In genomic region chr10:95191151-95191655, GRCm38 (mm10) we compare ENCODE assay signal across 17 mouse cellular contexts.
DNase-seq lines count a peak whose midpoint lies in the region; ATAC-seq and TF ChIP-seq lines count a peak whose summit lies in the region.
"Had no signal": no experiment of that assay in that cellular context is flagged by ENCODE, and none has a peak within 500 bp of the region (broad histone marks: within the 10 kb centered on the region; RNA-seq: fewer than 3 reads in every experiment).

No protein-coding gene starts in this region.

- H3K4me1 ChIP-seq in heart, adult 2 months (ENCODE audit: control insufficient read depth, insufficient read depth, low read length) = peaks cover 23% of the 10 kb centered on the region
- peaks cover 16% of the 10 kb centered on the region in 2 experiments for H3K4me1 ChIP-seq in heart, embryonic 14.5 days (ENCODE audit: control insufficient read depth in 2 of 2, insufficient read depth in 2 of 2, low read length in 2 of 2)
- H3K4me1 ChIP-seq in hindbrain, postnatal 0 days (ENCODE audit: insufficient read depth, low read length) = no peaks in the 10 kb centered on the region
- H3K4me1 ChIP-seq: forebrain, embryonic 12.5 days had no signal

- intact Hi-C loops in heart, adult 2 months (cut with DNase I) = loop anchor here (5.0 kb wide), 2 partner anchors 44 to 206 kb away; no protein-coding TSS in a partner anchor
- intact Hi-C loops in heart, postnatal 36 days (cut with DNase I) = no loop called here

- no peaks in the 10 kb centered on the region; the same call in 1 of the 2 replicates for H3K36me3 ChIP-seq in heart, adult 2 months (ENCODE audit: control insufficient read depth, insufficient read depth, low read length)
- H3K36me3 ChIP-seq in heart, embryonic 14.5 days (ENCODE audit: control insufficient read depth, insufficient read depth, low read length) = no peaks in the 10 kb centered on the region
- no peaks in the 10 kb centered on the region for H3K36me3 ChIP-seq in hindbrain, postnatal 0 days (ENCODE audit: insufficient read depth, low read length)
- H3K36me3 ChIP-seq: forebrain, embryonic 12.5 days; midbrain, embryonic 15.5 days had no signal

- H3K4me3 ChIP-seq in heart, adult 2 months = no peak overlapping the region
- H3K4me3 ChIP-seq in heart, embryonic 14.5 days (ENCODE audit: control insufficient read depth in 1 of 2, insufficient read depth in 1 of 2, low read depth in 1 of 2, low read length in 2 of 2) = no peak overlapping the region
- no peak overlapping the region for H3K4me3 ChIP-seq in hindbrain, postnatal 0 days (ENCODE audit: low read length)
- H3K4me3 ChIP-seq: forebrain, embryonic 12.5 days; left cerebral cortex, adult 2 months; midbrain, embryonic 15.5 days had no signal

- no peak for TF ChIP-seq CTCF in heart, adult 2 months (IDR thresholded peaks at IDR 0.05)
- no peak for TF ChIP-seq CTCF in hindbrain, postnatal 0 days (IDR thresholded peaks at IDR 0.05; ENCODE audit: low read depth)

- no peak for TF ChIP-seq EP300 in heart, adult 2 months (IDR thresholded peaks at IDR 0.05; ENCODE audit: insufficient read depth, low read depth, low read length)

- DNase-seq in heart, adult 2 months = no peak
- DNase-seq in heart, postnatal 36 days = no peak
- DNase-seq in lung, postnatal 25 days (ENCODE audit: low spot score) = peak; percentile 52
- no peak for DNase-seq in lung, adult 18-20 months
- DNase-seq in cerebellum, adult 8-10 months = no peak
- no peak for DNase-seq in hindbrain, postnatal 0 days (ENCODE audit: low spot score)
- no peak for DNase-seq in right cerebral cortex, adult 18-20 months
- DNase-seq: adrenal gland, postnatal 10 days; cerebellum, postnatal 14 days; gastrocnemius, postnatal 36 days; thymus, adult 18-20 months had no signal

- no peaks in the 10 kb centered on the region for H3K27me3 ChIP-seq in heart, adult 2 months (ENCODE audit: control insufficient read depth, insufficient read depth, low read length)
- no peaks in the 10 kb centered on the region for H3K27me3 ChIP-seq in heart, embryonic 14.5 days (ENCODE audit: control insufficient read depth, insufficient read depth, low read length)
- H3K27me3 ChIP-seq in hindbrain, postnatal 0 days (ENCODE audit: insufficient read depth, low read length) = no peaks in the 10 kb centered on the region
- H3K27me3 ChIP-seq: forebrain, embryonic 12.5 days; midbrain, embryonic 15.5 days had no signal

- ATAC-seq in heart, embryonic 14.5 days (ENCODE audit: insufficient number of reproducible peaks, insufficient read depth, low FRiP score, low read depth) = no peak
- no peak for ATAC-seq in hindbrain, postnatal 0 days
- ATAC-seq: midbrain, embryonic 15.5 days had no signal

- TF ChIP-seq POLR2A in heart, adult 2 months (IDR thresholded peaks at IDR 0.05; ENCODE audit: insufficient read depth, low read depth, low read length) = no peak

- peak overlapping the region; percentile 66 for H3K27ac ChIP-seq in heart, adult 2 months
- peak overlapping the region; percentile 58 to 86; a peak in 3 of 4 replicates for H3K27ac ChIP-seq in heart, embryonic 14.5 days (replicated peaks in 1 of 2; ENCODE audit: control insufficient read depth in 1 of 2, insufficient read depth in 1 of 2, low read depth in 2 of 2, low read length in 2 of 2)
- H3K27ac ChIP-seq in hindbrain, postnatal 0 days = no peak overlapping the region
- H3K27ac ChIP-seq: forebrain, embryonic 12.5 days; hindbrain, embryonic 14.5 days; kidney, postnatal 0 days; left cerebral cortex, adult 2 months; midbrain, embryonic 15.5 days had no signal

- no peaks in the 10 kb centered on the region for H3K79me2 ChIP-seq in heart, adult 2 months (replicated peaks; ENCODE audit: control insufficient read depth, insufficient read depth, low read length)

- H3K4me2 ChIP-seq in heart, embryonic 14.5 days (ENCODE audit: low read length) = no peak overlapping the region
- H3K4me2 ChIP-seq in hindbrain, postnatal 0 days (ENCODE audit: low read depth, low read length) = no peak overlapping the region
- H3K4me2 ChIP-seq: forebrain, embryonic 12.5 days; hindbrain, embryonic 14.5 days; midbrain, embryonic 15.5 days had no signal

- 0 out of 2 replicates have a peak, but pooled peaks cover 7% of the 10 kb centered on the region for H3K9me3 ChIP-seq in heart, embryonic 14.5 days (ENCODE audit: control insufficient read depth, low read length)
- H3K9me3 ChIP-seq in hindbrain, postnatal 0 days (ENCODE audit: low read length) = no peaks in the 10 kb centered on the region
- H3K9me3 ChIP-seq: midbrain, embryonic 15.5 days had no signal

- H3K9ac ChIP-seq in heart, adult 2 months (ENCODE audit: low read depth, low read length) = no peak overlapping the region
- no peak overlapping the region for H3K9ac ChIP-seq in heart, embryonic 14.5 days (ENCODE audit: low read length)
- no peak overlapping the region for H3K9ac ChIP-seq in hindbrain, postnatal 0 days (replicated peaks; ENCODE audit: low read length)
- H3K9ac ChIP-seq: forebrain, embryonic 12.5 days; hindbrain, embryonic 14.5 days; midbrain, embryonic 15.5 days had no signal

- 76% methylated on average over 9 of the region's 9 CpGs for WGBS in heart, adult 2 months
- 78% methylated on average over 9 of the region's 9 CpGs for WGBS in heart, embryonic 14.5 days
- WGBS in hindbrain, postnatal 0 days = 83% methylated on average over 9 of the region's 9 CpGs
